Mouse (Mus musculus): ENCODE measurements at regions not wholly inside any gene's neighbourhood (a gene's known extent, or its start where the extent isn't known, plus 50 kb on each side); places are given as distances from the start of the nearest gene placed in this dataset.
"Not testable (repeated sequence)": the region's sequence is repeated elsewhere in the genome, so short reads cannot be mapped to it uniquely, and the experiment has no call there.

DNA sequence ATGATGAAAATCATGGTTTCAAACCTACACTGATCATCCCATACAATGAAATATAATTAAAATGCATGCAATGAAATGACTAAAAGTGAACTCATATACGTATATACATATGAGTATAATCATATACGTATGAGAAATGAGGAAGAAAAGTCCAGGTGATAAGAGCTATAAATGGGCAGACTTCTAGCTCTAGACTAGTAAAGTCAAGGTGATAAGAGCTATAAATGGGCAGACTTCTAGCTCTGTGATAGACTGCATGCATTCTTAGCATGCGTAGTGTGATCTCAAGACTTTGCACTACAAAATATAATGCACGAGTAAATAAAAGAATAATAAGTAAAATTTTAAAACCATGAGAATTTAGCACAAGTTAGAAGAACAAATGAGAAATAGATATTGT, 606.2 kb upstream of the Gpc5 start:
- DNase-seq (ENCODE audit: low spot score) = no peak

DNA sequence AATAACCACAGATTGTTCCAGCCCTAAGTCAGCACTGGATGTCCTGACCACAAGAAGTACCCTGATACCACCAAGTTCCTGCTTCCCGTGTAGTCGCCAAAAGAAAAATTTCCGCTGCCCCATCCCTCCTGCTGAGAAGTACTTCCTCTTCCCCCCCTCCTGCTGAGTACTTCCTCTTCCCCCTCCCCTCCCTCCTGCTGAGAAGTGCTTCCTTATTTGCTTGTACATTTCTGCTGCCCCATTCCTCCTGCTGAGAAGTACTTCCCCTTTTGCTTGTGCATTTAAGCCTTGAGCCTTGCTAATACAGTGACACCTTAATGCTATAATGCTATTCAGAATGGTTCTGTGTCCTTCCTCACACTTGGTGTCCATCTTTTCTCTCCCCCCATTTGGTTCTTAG, 598.6 kb upstream of the Gpc5 start:
- not testable (repeated sequence) for DNase-seq (ENCODE audit: low spot score)

DNA sequence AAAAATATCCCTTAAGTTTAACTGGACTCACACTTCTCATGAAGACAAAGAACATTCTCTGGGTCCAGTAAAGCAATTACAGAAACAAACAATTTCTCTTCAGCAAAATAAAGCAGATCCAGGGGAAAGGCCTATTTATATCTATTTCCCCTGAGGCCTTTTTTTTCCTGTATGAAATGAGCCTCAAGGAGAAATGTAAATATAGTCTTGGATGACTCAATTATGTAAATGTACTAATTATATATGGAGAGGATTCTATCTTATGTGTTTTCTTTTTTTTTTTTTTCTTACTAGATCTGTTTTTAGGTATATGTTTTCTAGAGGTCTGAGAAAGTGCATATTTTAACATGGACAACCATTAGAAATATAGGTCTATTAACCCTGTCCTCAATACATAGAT, 587.0 kb upstream of the Gpc5 start:
- DNase-seq (ENCODE audit: low spot score) = no peak

DNA sequence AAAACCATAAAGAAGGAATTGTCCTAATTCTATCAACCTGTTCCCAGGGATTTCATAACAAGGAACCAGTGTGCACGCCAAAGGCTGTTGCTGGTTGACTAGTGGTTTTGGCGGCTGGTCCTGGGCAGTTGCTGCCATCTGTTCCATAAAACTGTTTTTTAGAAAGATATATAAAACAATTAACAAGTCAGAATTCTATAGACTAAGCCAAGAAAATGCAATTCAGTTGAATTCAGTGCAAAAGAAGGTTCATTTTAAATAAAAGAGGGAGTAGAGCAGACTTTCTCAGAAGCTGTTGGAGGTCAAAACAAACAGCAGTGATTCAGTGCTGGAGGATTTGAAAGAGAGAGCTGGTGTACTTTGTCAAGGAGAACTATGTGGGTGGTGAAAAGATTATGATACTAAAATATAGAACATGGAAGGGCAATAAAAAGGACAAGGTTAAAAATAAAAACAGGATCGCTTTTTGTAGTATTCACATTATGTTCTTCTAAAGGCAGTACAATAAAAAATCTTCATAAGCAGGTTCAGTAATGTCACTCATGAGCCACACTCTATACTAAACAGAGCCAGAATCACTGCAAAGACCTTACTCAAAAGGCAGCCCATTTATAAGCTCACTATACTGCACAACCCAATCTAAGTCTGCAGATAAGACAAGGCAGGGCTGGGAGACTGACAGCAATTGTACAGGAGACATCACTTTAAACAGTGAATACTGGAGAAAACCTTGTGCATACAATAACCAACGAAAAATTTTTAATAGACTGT, 543.9 kb upstream of the Gpc5 start:
- DNase-seq (ENCODE audit: low spot score) = no peak

DNA sequence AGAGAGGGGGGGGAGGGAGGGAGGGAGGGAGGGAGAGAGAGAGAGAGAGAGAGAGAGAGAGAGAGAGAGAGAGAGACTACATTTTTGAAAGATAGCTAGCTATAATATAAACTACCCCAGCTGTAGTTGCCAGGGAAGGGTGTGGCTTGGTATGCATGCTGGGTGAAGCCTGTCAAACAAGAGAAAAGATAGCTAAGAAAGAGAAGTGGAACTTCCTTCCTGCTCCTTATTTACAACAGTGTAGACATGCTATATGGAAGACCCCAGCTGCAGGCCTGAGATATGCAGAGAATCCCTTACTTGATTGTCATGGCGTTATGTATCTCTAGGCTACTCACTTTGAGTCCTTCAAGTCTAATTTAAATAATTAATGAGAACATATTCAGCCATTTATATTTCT, 542.9 kb upstream of the Gpc5 start:
- no peak for DNase-seq (ENCODE audit: low spot score)

DNA sequence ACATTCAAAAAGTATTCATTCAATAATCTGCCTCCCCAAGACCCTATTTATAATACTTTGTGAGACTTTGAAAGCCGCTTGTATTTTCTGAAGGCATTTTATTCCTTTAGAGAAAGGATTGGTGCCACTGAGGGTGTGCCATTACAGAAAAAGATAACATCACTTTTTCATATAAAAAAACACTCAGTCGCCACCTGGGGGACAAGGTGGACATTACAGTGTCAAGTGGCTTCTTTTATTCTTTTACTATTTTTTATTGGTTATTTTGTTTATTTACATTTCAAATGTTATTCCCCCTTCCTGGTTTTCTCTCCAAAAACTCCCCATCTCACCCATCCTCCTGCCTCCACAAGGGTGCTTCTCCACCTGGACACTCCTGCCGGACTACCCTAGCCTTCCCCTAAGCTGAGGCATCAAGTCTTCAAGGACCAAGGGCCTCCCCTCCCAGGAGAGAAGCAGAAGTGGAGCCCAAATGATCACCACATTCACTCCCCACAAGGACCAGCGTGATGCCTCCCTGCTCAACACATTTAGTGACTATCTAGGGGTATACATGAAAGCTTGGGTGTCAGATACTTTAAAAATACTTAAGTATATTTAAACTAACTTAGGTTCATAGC, 525.5 kb upstream of the Gpc5 start:
- no peak for DNase-seq (ENCODE audit: low spot score)

DNA sequence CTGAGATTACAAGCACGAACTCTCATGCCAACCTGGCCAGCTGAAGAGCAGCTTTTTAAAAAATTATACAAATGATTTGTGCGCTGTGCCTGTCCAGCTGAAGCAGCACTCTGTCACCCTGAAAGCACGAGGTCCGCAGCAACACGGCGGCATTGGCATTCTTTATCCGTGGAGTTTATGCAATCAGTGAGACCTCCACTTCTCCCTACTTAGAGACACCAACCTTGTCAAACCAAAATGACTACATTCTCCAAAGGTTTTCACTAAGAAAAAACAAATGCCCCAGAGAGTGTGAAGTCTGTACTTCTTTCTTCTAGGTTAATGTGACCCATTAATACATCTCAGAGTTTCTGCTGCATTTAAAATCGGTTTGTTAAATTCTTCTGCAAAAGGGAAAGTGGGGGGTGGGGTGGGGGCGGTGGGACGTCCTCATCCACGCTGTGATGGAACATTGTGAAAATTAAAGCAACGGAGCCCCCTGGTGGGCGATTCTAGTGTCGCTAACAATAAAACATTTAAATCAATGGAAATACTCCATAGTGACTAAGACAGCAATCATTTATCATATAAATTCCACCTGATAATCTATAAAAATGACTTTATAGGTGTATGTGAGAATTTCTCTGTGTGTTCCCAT, 524.2 kb upstream of the Gpc5 start:
- DNase-seq (ENCODE audit: low spot score) = peak; percentile 6

DNA sequence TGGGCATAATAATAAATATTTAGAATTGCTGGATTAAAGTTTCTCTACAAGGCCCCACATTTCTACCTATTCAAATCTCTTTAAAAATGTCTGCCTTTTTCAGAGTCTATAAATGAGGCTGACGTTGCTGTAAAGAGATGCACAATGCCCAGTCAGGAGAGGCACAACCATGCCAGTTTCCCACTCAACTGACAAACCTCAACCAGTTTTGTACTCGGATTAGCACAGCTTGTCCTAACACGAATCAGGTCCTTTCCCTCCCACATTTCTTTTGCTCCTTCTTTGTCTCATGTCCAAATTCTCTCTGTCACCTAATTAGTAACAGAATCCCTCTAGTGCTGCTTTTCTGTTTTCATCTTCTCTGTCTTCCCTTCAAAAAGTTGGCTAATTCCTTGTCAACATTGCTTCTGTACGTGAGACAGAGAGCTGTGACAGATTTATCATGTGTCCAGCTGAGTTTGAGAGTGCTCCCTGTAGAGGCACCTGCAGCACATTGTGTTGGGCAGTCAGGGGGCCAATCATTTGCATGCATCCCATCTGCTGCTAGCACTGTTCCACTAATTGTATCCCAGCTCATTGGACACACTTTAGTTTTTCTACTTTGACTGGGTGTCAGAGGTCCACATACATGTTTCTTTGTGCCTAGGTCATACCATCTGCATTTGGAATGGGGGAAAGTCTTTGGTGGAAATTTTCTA, 504.5 kb upstream of the Gpc5 start:
- DNase-seq (ENCODE audit: low spot score) = no peak

DNA sequence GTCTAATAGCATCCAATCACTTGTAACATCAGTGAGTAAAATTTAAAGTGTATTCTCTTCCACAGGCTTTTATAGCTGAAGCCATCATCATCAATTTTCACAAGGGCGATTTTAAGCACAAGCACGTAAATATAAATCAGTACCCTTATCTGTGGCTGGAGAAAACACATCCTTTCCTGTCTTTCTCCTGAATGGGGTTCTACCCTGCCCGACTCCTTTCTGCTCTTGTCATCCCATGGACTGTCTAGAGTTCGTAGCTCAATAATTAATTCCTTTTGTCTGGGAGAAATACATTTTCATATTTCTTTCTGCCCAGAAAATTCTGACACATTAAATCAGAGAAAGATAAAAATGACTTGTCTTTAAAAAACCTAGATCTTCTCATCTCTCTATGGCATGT, 482.7 kb upstream of the Gpc5 start:
- DNase-seq (ENCODE audit: low spot score) = no peak

DNA sequence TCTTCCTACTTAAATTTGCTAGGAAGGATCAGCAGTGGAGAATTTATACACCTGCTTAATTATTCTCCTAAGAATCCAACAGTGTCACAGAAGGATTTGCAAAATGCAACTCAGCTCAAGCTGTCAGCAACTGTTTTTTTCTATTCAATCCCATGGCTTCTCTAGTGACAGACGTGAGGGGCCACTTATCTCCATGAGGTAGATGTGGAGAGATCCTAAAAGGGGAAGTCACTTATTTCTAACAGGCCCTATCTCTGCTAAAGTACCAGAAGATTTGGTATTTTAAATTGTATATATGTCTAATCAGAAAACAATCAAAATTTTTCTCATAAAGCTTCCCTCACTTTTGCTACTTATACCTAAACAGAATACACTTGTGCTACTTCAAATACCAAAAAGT, 479.6 kb upstream of the Gpc5 start:
- no peak for DNase-seq (ENCODE audit: low spot score)

DNA sequence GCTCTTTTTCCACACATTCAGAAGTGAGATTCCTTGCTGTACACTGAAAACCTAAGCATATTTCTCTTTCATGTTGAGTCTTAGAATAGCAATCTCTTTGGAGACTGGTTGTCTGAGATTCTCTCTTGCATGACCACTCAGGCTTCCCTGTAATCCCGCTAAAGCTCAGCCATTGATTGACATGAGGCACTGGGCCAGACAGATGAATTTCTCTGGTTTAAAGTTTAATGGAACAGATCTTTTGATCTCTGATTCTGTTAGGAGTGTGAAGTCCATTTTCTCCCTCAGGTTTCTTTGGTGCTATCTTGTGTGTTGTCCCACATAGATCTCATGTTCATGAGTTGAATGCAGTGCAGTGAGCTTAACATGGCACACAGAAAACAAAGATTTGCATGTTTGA, 435.4 kb upstream of the Gpc5 start:
- DNase-seq (ENCODE audit: low spot score) = no peak

DNA sequence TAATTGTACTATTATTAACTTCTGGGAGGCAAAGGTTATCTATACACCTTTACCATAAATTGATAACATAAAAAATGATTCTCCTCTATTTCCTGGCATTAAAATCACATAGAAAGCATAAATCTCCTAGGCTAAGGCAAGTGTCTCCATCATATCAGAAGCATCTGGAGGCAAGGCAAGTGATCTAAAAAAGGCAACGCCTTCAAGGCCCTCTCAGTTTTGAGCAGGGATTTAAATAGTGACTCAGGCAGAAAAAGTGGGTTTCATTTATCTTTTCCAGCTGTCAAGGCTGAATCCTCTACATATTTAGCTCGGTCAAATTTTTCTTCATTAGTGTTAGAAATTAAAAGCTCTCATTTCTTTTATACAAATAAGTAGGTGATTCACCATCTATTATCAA, 430.0 kb upstream of the Gpc5 start:
- DNase-seq (ENCODE audit: low spot score) = no peak

DNA sequence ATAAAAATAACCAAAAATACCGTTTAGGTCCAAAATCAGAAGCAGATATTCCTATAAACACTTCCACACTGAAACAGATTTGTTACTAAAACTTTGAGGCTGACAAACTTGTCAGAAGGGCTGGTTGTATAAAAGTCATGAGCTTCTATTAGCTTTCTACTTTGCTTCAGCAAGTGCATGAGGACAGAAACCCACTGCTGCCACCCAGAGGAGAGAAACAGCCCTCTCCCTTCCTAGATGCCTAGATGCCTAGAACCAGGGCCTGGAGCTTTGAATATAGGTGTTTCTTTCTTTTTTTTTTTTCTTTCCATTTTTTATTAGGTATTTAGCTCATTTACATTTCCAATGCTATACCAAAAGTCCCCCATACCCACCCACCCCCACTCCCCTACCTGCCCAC, 406.9 kb upstream of the Gpc5 start:
- DNase-seq (ENCODE audit: low spot score) = no peak

DNA sequence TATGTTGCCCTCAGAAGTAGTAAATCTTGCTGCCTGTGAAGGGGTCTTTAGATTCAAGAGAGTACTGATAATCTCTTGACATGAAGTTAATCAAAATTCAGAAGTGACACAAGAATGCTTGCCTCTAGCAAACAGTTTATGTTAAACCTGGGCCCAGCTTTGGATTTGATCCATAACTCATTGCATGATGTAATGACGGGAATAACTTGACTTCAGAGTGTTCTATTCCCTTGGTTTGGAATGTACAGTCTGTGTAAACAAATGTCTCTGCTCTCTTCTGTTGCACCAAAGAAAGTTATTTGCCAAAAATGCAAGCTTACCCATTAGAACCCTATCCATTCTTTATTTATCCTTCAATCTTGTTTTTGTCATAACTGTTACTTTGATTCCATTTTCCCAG, 397.1 kb upstream of the Gpc5 start:
- DNase-seq (ENCODE audit: low spot score) = no peak

DNA sequence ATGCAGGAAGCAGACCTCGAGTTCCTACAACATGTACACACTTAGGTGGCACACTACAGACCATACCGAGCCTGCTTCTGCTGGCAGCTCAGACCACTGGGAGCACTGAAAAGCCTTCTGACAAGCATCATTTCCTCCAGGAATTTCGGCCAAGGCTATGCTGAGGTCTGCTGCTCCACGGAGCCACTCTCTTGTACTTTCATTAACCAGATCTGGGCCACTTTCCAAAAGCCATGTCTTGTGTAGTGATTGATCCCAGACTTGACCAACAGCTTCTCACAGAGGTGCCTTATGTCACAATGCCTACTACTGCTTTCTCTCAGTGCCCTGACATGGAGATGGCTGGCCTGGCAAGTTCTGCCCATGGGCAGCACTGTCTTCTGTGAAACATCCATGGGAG, 394.5 kb upstream of the Gpc5 start:
- DNase-seq (ENCODE audit: low spot score) = no peak

DNA sequence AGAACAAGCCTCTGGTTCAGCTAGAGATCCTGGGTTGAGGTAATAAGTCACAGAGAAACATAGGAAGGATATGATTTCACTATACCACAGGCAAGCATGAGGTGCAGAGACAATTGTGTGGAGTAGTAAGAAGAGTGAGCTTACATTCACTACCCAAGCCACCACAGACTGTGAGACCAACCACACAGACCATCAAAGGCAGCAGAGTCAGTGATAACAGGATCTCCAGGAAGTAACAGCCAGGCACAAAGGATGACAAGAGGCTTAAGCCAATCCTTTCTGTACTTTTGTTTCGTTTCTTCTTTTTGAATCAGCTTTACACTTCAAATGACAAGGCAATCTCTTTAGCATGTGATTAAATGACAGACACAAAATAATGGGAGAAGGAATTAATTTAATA, 368.9 kb upstream of the Gpc5 start:
- DNase-seq (ENCODE audit: low spot score) = no peak

DNA sequence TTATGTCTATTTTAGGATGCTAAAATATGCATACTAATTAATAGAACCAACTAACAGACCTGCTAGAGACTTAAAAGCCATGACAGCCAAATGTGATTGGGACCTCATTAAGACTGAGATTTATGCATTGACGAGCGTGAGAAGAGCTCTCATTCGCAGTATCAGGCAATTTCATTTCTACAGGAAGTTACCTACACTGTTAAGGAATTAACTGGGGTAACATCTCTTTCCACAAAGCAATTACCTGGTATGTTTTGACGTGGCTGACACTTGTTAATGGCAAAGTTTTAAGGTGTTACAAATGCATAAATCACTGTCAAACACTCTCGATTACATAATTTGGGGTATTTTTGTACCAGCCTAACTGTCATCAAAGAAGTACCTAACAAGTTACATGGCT, 324.7 kb upstream of the Gpc5 start:
- DNase-seq (ENCODE audit: low spot score) = no peak

DNA sequence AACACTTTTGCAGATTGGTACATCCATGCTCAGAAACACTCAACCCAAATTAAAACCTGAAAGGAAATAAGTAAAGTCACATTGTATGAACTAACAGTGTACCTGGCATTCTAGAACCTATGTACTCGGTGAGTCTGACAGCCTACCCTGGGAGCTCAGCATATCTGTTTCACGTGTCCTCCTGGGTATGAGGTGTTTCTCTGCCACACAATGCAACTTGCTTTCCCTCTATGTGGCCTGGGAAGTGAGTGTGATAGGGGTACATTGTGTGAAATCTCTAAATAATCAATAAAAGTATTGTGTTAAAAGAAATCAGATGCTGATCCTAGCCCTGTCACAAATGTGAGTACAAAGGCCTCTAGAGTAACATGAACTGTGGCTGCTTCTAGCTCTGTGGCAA, 315.3 kb upstream of the Gpc5 start:
- no peak for DNase-seq (ENCODE audit: low spot score)

DNA sequence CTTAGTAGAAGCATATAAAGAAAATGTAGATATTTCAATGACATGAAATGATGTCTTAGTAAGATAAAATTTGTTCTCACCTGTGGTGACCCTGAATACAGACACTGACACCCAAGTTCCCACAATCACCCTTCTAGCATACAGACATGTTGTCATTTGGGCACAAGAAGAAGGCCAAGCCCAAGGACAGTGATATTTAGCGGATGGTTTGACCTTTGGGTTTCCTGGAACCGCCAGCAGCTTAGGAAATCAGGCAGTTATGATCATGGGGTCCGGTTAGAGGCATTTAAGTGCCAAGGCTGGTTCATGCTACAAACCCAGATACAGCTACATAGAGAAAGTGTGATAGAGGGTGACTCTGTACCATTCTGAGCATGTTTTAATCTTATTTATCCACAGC, 310.2 kb upstream of the Gpc5 start:
- DNase-seq (ENCODE audit: low spot score) = no peak

DNA sequence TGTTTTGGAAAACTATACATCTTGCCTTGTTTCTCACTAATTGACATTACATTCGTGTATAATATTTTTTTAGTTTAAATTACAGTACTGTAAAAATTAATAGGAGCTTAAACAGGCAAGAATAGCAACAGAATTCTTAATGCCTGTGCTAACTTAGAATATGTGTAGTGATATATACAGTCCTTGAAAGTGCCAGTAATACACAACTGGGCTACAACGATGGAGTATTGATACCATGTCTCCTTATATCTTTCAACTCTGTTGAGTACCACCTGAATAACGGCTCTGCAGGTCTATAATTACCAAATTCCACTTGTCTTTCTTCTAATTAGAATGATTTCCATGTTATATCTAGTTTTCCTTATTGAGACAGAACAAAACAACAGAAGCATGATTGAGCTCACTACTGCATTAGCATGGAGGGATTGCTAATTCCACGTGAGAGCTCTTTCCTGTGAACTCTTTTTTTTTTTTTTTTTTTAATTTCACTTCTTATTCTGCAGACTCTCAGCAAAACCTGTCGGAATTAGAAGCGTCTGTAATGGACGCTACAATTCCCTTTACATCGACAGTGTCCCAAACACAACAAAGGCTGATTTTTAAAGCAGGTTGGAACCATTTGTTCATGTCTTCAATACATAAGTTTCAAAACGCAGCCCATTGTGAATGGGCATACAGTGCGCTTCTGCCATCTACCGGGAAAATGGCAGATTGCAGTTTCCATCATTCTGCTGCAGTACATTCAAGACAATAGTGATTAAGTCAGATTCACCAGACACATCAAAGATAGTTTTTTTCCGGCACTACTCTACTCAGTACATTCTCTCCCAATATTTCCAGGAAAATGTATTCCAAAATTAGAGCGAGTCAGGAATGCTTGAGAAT, 300.8 kb upstream of the Gpc5 start:
- DNase-seq (ENCODE audit: low spot score) = peak; percentile 41

DNA sequence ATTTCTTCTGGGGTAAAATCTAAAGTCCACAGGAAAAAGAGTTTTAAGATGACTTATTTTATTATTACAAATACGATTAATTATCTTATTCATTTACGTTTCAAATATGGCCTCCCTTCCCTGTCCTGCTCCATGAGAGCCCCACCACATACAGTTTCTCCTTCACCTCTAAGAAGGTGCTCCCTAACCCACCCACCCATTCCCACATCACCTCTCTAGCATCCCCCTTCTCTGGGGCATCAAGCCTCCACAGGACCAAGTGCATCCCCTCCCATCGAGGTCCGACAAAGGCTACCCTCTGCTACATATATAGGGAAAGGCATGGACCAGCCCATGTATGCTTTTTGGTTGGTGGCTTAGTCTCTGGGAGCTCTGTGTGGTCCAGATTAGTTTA, 300.2 kb upstream of the Gpc5 start:
- DNase-seq (ENCODE audit: low spot score) = no peak

DNA sequence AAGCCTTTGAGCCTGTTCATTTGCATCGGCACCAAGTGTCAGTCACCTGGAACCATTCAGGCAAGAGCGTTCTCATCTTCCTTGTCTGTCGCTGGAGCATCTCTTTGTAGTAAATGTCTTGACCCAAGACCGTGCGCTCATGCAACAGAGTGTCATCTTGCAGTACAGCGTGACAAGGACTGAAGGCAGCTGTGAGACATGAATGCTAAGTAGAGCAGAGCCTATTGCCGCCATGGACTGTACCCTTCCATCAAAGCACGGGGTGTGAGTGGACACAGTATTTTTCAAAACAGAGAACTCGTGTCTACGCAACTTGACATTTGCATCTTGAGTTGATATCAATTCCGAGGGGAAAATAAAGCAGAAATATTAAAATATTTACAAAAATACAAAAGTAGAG, 287.4 kb upstream of the Gpc5 start:
- DNase-seq (ENCODE audit: low spot score) = no peak
